In genomic region chr14:34071665-34072064, GRCm38 (mm10) we compare ENCODE assay signal across 29 mouse cellular contexts. TPM values are rescaled to one million over a fixed set of nuclear protein-coding genes. Genes with fewer than 3 reads are reported as not detected.
A peak's percentile ranks its signal among the peaks of the same experiment; 100 is the strongest.
DNase-seq lines count a peak whose midpoint lies in the region; ATAC-seq and TF ChIP-seq lines count a peak whose summit lies in the region.
"Had no signal": no experiment of that assay in that cellular context is flagged by ENCODE, and none has a peak within 500 bp of the region (broad histone marks: within the 10 kb centered on the region; RNA-seq: fewer than 3 reads in every experiment).

No protein-coding gene starts in this region.

- H3K4me2 ChIP-seq in heart, postnatal 0 days (ENCODE audit: low read depth, low read length): no peak overlapping the region
- no peak overlapping the region for H3K4me2 ChIP-seq in limb, embryonic 11.5 days (ENCODE audit: low read depth, severe bottlenecking)
- H3K4me2 ChIP-seq in embryonic facial prominence, embryonic 11.5 days (ENCODE audit: low read depth, low read length): no peak overlapping the region
- H3K4me2 ChIP-seq: hindbrain, embryonic 12.5 days; liver, embryonic 11.5 days had no signal

- H3K4me3 ChIP-seq in heart, postnatal 0 days (ENCODE audit: low read depth, low read length): no peak overlapping the region
- no peak overlapping the region for H3K4me3 ChIP-seq in limb, embryonic 11.5 days (ENCODE audit: low read depth, low read length)
- no peak overlapping the region for H3K4me3 ChIP-seq in limb, embryonic 10.5 days
- H3K4me3 ChIP-seq in embryonic facial prominence, embryonic 11.5 days (ENCODE audit: low read depth, low read length): no peak overlapping the region
- H3K4me3 ChIP-seq: hindbrain, embryonic 12.5 days had no signal

- no peak for ATAC-seq in heart, postnatal 0 days (ENCODE audit: insufficient read depth, low read depth)
- no peak for ATAC-seq in limb, embryonic 11.5 days (ENCODE audit: insufficient number of reproducible peaks, low FRiP score, low TSS enrichment, low read depth)
- no peak for ATAC-seq in embryonic facial prominence, embryonic 11.5 days (replicated peaks; ENCODE audit: insufficient number of reproducible peaks, low FRiP score, low TSS enrichment, low read depth)
- ATAC-seq: activated CD4-positive, CD25-positive, alpha-beta regulatory T cell, adult 4 months; forebrain, embryonic 16.5 days; intestine, embryonic 16.5 days had no signal

- H3K4me1 ChIP-seq in heart, postnatal 0 days (ENCODE audit: control insufficient read depth, insufficient read depth): 0 out of 2 replicates have a peak, but pooled peaks cover 6% of the 10 kb centered on the region
- no peaks in the 10 kb centered on the region for H3K4me1 ChIP-seq in limb, embryonic 11.5 days (ENCODE audit: control insufficient read depth, insufficient read depth, low read length)
- H3K4me1 ChIP-seq in limb, embryonic 10.5 days: peaks cover 7% of the 10 kb centered on the region; the same call in 1 of the 2 replicates
- no peaks in the 10 kb centered on the region for H3K4me1 ChIP-seq in embryonic facial prominence, embryonic 11.5 days (ENCODE audit: control insufficient read depth, insufficient read depth, low read length)
- H3K4me1 ChIP-seq: hindbrain, embryonic 12.5 days had no signal

- WGBS in heart, postnatal 0 days: 66% methylated on average over 6 of the region's 6 CpGs
- WGBS in limb, embryonic 11.5 days: 52% methylated on average over 6 of the region's 6 CpGs
- 54% methylated on average over 6 of the region's 6 CpGs for WGBS in limb, embryonic 10.5 days
- WGBS in embryonic facial prominence, embryonic 11.5 days: 60% methylated on average over 6 of the region's 6 CpGs

- H3K9me3 ChIP-seq in heart, postnatal 0 days (replicated peaks; ENCODE audit: control insufficient read depth, low read length): no peaks in the 10 kb centered on the region
- H3K9me3 ChIP-seq in limb, embryonic 11.5 days (ENCODE audit: control insufficient read depth, low read length): no peaks in the 10 kb centered on the region
- no peaks in the 10 kb centered on the region for H3K9me3 ChIP-seq in limb, embryonic 10.5 days (replicated peaks)
- H3K9me3 ChIP-seq in embryonic facial prominence, embryonic 11.5 days (replicated peaks; ENCODE audit: control insufficient read depth, low read length): no peaks in the 10 kb centered on the region
- H3K9me3 ChIP-seq: hindbrain, embryonic 12.5 days had no signal

- intact Hi-C loops in heart, postnatal 25 days (cut with DNase I): no loop called here

- no peak overlapping the region for H3K9ac ChIP-seq in heart, postnatal 0 days (replicated peaks; ENCODE audit: low read depth, low read length)
- H3K9ac ChIP-seq in limb, embryonic 11.5 days (ENCODE audit: low read length): no peak overlapping the region
- H3K9ac ChIP-seq in embryonic facial prominence, embryonic 11.5 days (replicated peaks; ENCODE audit: low read length): no peak overlapping the region
- H3K9ac ChIP-seq: hindbrain, embryonic 12.5 days had no signal

- no peaks in the 10 kb centered on the region for H3K36me3 ChIP-seq in heart, postnatal 0 days (replicated peaks; ENCODE audit: control insufficient read depth, insufficient read depth, low read length)
- H3K36me3 ChIP-seq in limb, embryonic 11.5 days (ENCODE audit: control insufficient read depth, insufficient read depth, low read length): no peaks in the 10 kb centered on the region
- H3K36me3 ChIP-seq in limb, embryonic 10.5 days: no peaks in the 10 kb centered on the region
- no peaks in the 10 kb centered on the region for H3K36me3 ChIP-seq in embryonic facial prominence, embryonic 11.5 days (replicated peaks; ENCODE audit: control insufficient read depth, insufficient read depth, low read depth, low read length)
- H3K36me3 ChIP-seq: hindbrain, embryonic 12.5 days had no signal

- TF ChIP-seq EP300 in heart, postnatal 0 days (IDR thresholded peaks at IDR 0.05; ENCODE audit: low read depth): no peak

- H3K27me3 ChIP-seq in heart, postnatal 0 days (ENCODE audit: control insufficient read depth, insufficient read depth, low read length): no peaks in the 10 kb centered on the region
- H3K27me3 ChIP-seq in limb, embryonic 11.5 days (ENCODE audit: control insufficient read depth, insufficient read depth, low read length): no peaks in the 10 kb centered on the region
- no peaks in the 10 kb centered on the region for H3K27me3 ChIP-seq in limb, embryonic 10.5 days (ENCODE audit: low read depth, poor library complexity, severe bottlenecking)
- H3K27me3 ChIP-seq in embryonic facial prominence, embryonic 11.5 days (ENCODE audit: control insufficient read depth, insufficient read depth, low read length): no peaks in the 10 kb centered on the region
- H3K27me3 ChIP-seq: hindbrain, embryonic 12.5 days had no signal

- no peak for DNase-seq in heart, postnatal 0 days (ENCODE audit: low spot score)
- no peak for DNase-seq in heart, postnatal 25 days (ENCODE audit: low spot score)
- DNase-seq in limb, embryonic 11.5 days (ENCODE audit: low spot score): peak; percentile 40
- DNase-seq in limb, embryonic 10.5 days (ENCODE audit: low spot score): no peak
- DNase-seq in R1 (ENCODE audit: low read depth, low spot score) (peak; percentile 19), MN1 (ENCODE audit: low spot score) (no peak)
- peak; percentile 13 for DNase-seq in embryonic facial prominence, embryonic 11.5 days (ENCODE audit: low spot score)
- no peak for DNase-seq in gastrocnemius, postnatal 25 days
- DNase-seq: adrenal gland, postnatal 14 days; cerebellum, postnatal 36 days; left cerebral cortex, postnatal 4 days; lung, adult 18-20 months; lung, postnatal 36 days; right cerebral cortex, adult 18-20 months; spleen, adult 18-20 months; thymus, adult 18-20 months had no signal

- TF ChIP-seq CTCF in heart, postnatal 0 days (IDR thresholded peaks at IDR 0.05; ENCODE audit: low read depth): peak; percentile 29

- no peak overlapping the region for H3K27ac ChIP-seq in heart, postnatal 0 days (ENCODE audit: low read depth)
- H3K27ac ChIP-seq in limb, embryonic 11.5 days (replicated peaks; ENCODE audit: low read depth, low read length): no peak overlapping the region
- no peak overlapping the region for H3K27ac ChIP-seq in limb, embryonic 10.5 days
- H3K27ac ChIP-seq in embryonic facial prominence, embryonic 11.5 days (replicated peaks; ENCODE audit: low read depth, low read length): no peak overlapping the region
- H3K27ac ChIP-seq: hindbrain, embryonic 12.5 days had no signal

RNA-seq across cellular contexts. Expression of gene Anxa8, which starts 14.1 kb away (rescaled TPM):
- 4.8 and 5.5 TPM in 2 replicates for total RNA-seq in heart, postnatal 0 days (2014; rRNA removed; ENCODE audit: low replicate concordance)
- 1.7 and 2.3 TPM in 2 replicates for polyA plus RNA-seq in heart, postnatal 0 days (2015; fragmentation: Nextera tagmentation; extraction: Ambion mirVana)
- total RNA-seq in heart, postnatal 25 days (2021): 1 to 10 TPM; 3.1 to 3.8 TPM
- polyA plus RNA-seq in limb, embryonic 11.5 days (2014; fragmentation: Nextera tagmentation; extraction: Ambion mirVana): 1.5 and 2.4 TPM in 2 replicates
- 0.65 and 0.70 TPM in 2 replicates for polyA plus RNA-seq in limb, embryonic 10.5 days (2016; fragmentation: Nextera tagmentation; extraction: Ambion mirVana)
- polyA plus RNA-seq in embryonic facial prominence, embryonic 11.5 days (2014; fragmentation: Nextera tagmentation; extraction: Ambion mirVana): 5.3 and 6.6 TPM in 2 replicates
- 1 to 10 TPM in 1 of 2 experiments, under 1 TPM in 1; 0.61 to 1.7 TPM for total RNA-seq in gastrocnemius, postnatal 25 days (2021)
- total RNA-seq: megakaryocyte-erythroid progenitor cell, adult 5-6 weeks had no signal
- polyA plus RNA-seq: activated CD4-positive, CD25-positive, alpha-beta regulatory T cell, adult 4 months; forebrain, embryonic 16.5 days had no signal

RNA-seq across cellular contexts. Expression of gene Antxrl, which starts 19.2 kb away (rescaled TPM):
- not detected in 2 replicates for total RNA-seq in heart, postnatal 0 days (2014; rRNA removed; ENCODE audit: low replicate concordance)
- polyA plus RNA-seq in heart, postnatal 0 days (2015; fragmentation: Nextera tagmentation; extraction: Ambion mirVana): not detected in 2 replicates
- total RNA-seq in heart, postnatal 25 days (2021): not detected
- polyA plus RNA-seq in limb, embryonic 11.5 days (2014; fragmentation: Nextera tagmentation; extraction: Ambion mirVana): not detected in 2 replicates
- not detected in 2 replicates for polyA plus RNA-seq in limb, embryonic 10.5 days (2016; fragmentation: Nextera tagmentation; extraction: Ambion mirVana)
- polyA plus RNA-seq in embryonic facial prominence, embryonic 11.5 days (2014; fragmentation: Nextera tagmentation; extraction: Ambion mirVana): not detected in 2 replicates
- not detected for total RNA-seq in gastrocnemius, postnatal 25 days (2021)
- total RNA-seq: adrenal gland, postnatal 14 days; gastrocnemius, postnatal 4 days; left cerebral cortex, adult 18-20 months; left cerebral cortex, postnatal 4 days; megakaryocyte-erythroid progenitor cell, adult 5-6 weeks had no signal
- polyA plus RNA-seq: activated CD4-positive, CD25-positive, alpha-beta regulatory T cell, adult 4 months; brain, embryonic 14.5 days; embryonic facial prominence, embryonic 14.5 days; forebrain, embryonic 16.5 days; heart, embryonic 16.5 days; hindbrain, embryonic 12.5 days; intestine, embryonic 16.5 days; kidney, embryonic 16.5 days; liver, embryonic 11.5 days; urinary bladder, adult 2 months had no signal

RNA-seq across cellular contexts. Expression of gene A630023A22Rik, which starts 30.9 kb away (rescaled TPM):
- total RNA-seq in heart, postnatal 0 days (2014; rRNA removed; ENCODE audit: low replicate concordance): not detected in 2 replicates
- polyA plus RNA-seq in heart, postnatal 0 days (2015; fragmentation: Nextera tagmentation; extraction: Ambion mirVana): not detected in 2 replicates
- total RNA-seq in heart, postnatal 25 days (2021): not detected
- polyA plus RNA-seq in limb, embryonic 11.5 days (2014; fragmentation: Nextera tagmentation; extraction: Ambion mirVana): not detected in 2 replicates
- polyA plus RNA-seq in limb, embryonic 10.5 days (2016; fragmentation: Nextera tagmentation; extraction: Ambion mirVana): not detected in 2 replicates
- not detected in 2 replicates for polyA plus RNA-seq in embryonic facial prominence, embryonic 11.5 days (2014; fragmentation: Nextera tagmentation; extraction: Ambion mirVana)
- not detected for total RNA-seq in gastrocnemius, postnatal 25 days (2021)
- total RNA-seq: adrenal gland, postnatal 14 days; gastrocnemius, postnatal 4 days; left cerebral cortex, adult 18-20 months; left cerebral cortex, postnatal 4 days; megakaryocyte-erythroid progenitor cell, adult 5-6 weeks had no signal
- polyA plus RNA-seq: activated CD4-positive, CD25-positive, alpha-beta regulatory T cell, adult 4 months; brain, embryonic 14.5 days; embryonic facial prominence, embryonic 14.5 days; forebrain, embryonic 16.5 days; hindbrain, embryonic 12.5 days; kidney, embryonic 16.5 days; liver, embryonic 11.5 days had no signal

RNA-seq across cellular contexts. Expression of gene Gm5460, which starts 55.1 kb away (rescaled TPM):
- total RNA-seq in heart, postnatal 0 days (2014; rRNA removed; ENCODE audit: low replicate concordance): not detected in 2 replicates
- polyA plus RNA-seq in heart, postnatal 0 days (2015; fragmentation: Nextera tagmentation; extraction: Ambion mirVana): 0.04 and 0.05 TPM in 2 replicates
- not detected for total RNA-seq in heart, postnatal 25 days (2021)
- not detected in 2 replicates for polyA plus RNA-seq in limb, embryonic 11.5 days (2014; fragmentation: Nextera tagmentation; extraction: Ambion mirVana)
- not detected in 2 replicates for polyA plus RNA-seq in limb, embryonic 10.5 days (2016; fragmentation: Nextera tagmentation; extraction: Ambion mirVana)
- not detected in 2 replicates for polyA plus RNA-seq in embryonic facial prominence, embryonic 11.5 days (2014; fragmentation: Nextera tagmentation; extraction: Ambion mirVana)
- total RNA-seq in gastrocnemius, postnatal 25 days (2021): not detected
- total RNA-seq: adrenal gland, postnatal 14 days; left cerebral cortex, adult 18-20 months; left cerebral cortex, postnatal 4 days; megakaryocyte-erythroid progenitor cell, adult 5-6 weeks had no signal
- polyA plus RNA-seq: activated CD4-positive, CD25-positive, alpha-beta regulatory T cell, adult 4 months; brain, embryonic 14.5 days; embryonic facial prominence, embryonic 14.5 days; forebrain, embryonic 16.5 days; heart, embryonic 16.5 days; hindbrain, embryonic 12.5 days; intestine, embryonic 16.5 days; kidney, embryonic 16.5 days; liver, embryonic 11.5 days had no signal

RNA-seq across cellular contexts. Expression of gene Gm30083, which starts 56.7 kb away (rescaled TPM):
- total RNA-seq in heart, postnatal 0 days (2014; rRNA removed; ENCODE audit: low replicate concordance): not detected in 2 replicates
- not detected in 2 replicates for polyA plus RNA-seq in heart, postnatal 0 days (2015; fragmentation: Nextera tagmentation; extraction: Ambion mirVana)
- total RNA-seq in heart, postnatal 25 days (2021): not detected
- not detected in 2 replicates for polyA plus RNA-seq in limb, embryonic 11.5 days (2014; fragmentation: Nextera tagmentation; extraction: Ambion mirVana)
- polyA plus RNA-seq in limb, embryonic 10.5 days (2016; fragmentation: Nextera tagmentation; extraction: Ambion mirVana): not detected in 2 replicates
- not detected in 2 replicates for polyA plus RNA-seq in embryonic facial prominence, embryonic 11.5 days (2014; fragmentation: Nextera tagmentation; extraction: Ambion mirVana)
- not detected for total RNA-seq in gastrocnemius, postnatal 25 days (2021)
- total RNA-seq: adrenal gland, postnatal 14 days; gastrocnemius, postnatal 4 days; left cerebral cortex, adult 18-20 months; left cerebral cortex, postnatal 4 days; megakaryocyte-erythroid progenitor cell, adult 5-6 weeks had no signal
- polyA plus RNA-seq: activated CD4-positive, CD25-positive, alpha-beta regulatory T cell, adult 4 months; brain, embryonic 14.5 days; embryonic facial prominence, embryonic 14.5 days; forebrain, embryonic 16.5 days; heart, embryonic 16.5 days; hindbrain, embryonic 12.5 days; intestine, embryonic 16.5 days; kidney, embryonic 16.5 days; liver, embryonic 11.5 days had no signal

Comparison
In these comparisons a context has a peak if more than half of its experiments do, and no peak if none do; other contexts are left out.
1. DNase-seq: peak in limb, embryonic 11.5 days (single experiment), R1 (single experiment) and embryonic facial prominence, embryonic 11.5 days (single experiment); none in heart, postnatal 0 days (single experiment), heart, postnatal 25 days (single experiment), limb, embryonic 10.5 days (single experiment), MN1 (single experiment) and gastrocnemius, postnatal 25 days (single experiment).